Mouse (Mus musculus) left cerebral cortex, adult 9 months (tissue): ENCODE results near the gene Slc25a43.

Experiments used
- DNase-seq, 2 experiments: peaks; one replicate each; pipeline ENCODE4 v3.0.0; 2022; ENCODE audit warnings: low spot score in 2 of 2

Slc25a43 gene

GRCm38 (mm10) chrX:36743503-36744101, at the start of gene Slc25a43:
Gene Slc25a43 (plus strand): TSS chrX:36743659.
- no peak for DNase-seq

GRCm38 (mm10) chrX:36740124-36740951, 3.1 kb upstream of the Slc25a43 start:
- no peak for DNase-seq

GRCm38 (mm10) chrX:36741278-36741677, 2.2 kb upstream of the Slc25a43 start:
- no peak for DNase-seq

- DNase-seq = no peak
Observed at GRCm38 (mm10) chrX:36742744-36743143, 715 bp upstream of the Slc25a43 start.

- peak in 1 of 2 experiments; percentile 54 for DNase-seq
Observed at GRCm38 (mm10) chrX:36744735-36745134, 1.3 kb downstream of the Slc25a43 start.

- DNase-seq = no peak
Observed at GRCm38 (mm10) chrX:36745333-36745732, 1.9 kb downstream of the Slc25a43 start.

- DNase-seq = no peak
Observed at GRCm38 (mm10) chrX:36746789-36747188, 3.3 kb downstream of the Slc25a43 start.

GRCm38 (mm10) chrX:36748573-36748972, 5.1 kb downstream of the Slc25a43 start:
- no peak for DNase-seq

GRCm38 (mm10) chrX:36749281-36749785, 5.9 kb downstream of the Slc25a43 start:
- peak in 1 of 2 experiments; percentile 34 for DNase-seq

- DNase-seq = no peak
Observed at GRCm38 (mm10) chrX:36750591-36750990, 7.1 kb downstream of the Slc25a43 start.

GRCm38 (mm10) chrX:36752586-36752985, 9.1 kb downstream of the Slc25a43 start:
- DNase-seq = no peak

- no peak for DNase-seq
Observed at GRCm38 (mm10) chrX:36757796-36758472, 14.5 kb downstream of the Slc25a43 start.

GRCm38 (mm10) chrX:36758566-36758965, 15.1 kb downstream of the Slc25a43 start:
- DNase-seq = no peak

- DNase-seq = peak in 1 of 2 experiments; percentile 69
Observed at GRCm38 (mm10) chrX:36760946-36761635, 17.6 kb downstream of the Slc25a43 start.

- no peak for DNase-seq
Observed at GRCm38 (mm10) chrX:36762289-36762688, 18.8 kb downstream of the Slc25a43 start.

- DNase-seq = no peak
Observed at GRCm38 (mm10) chrX:36762894-36763293, 19.4 kb downstream of the Slc25a43 start.

GRCm38 (mm10) chrX:36763298-36763933, 20.0 kb downstream of the Slc25a43 start:
- no peak for DNase-seq

GRCm38 (mm10) chrX:36763934-36764317, 20.5 kb downstream of the Slc25a43 start:
- DNase-seq = no peak

- no peak for DNase-seq
Observed at GRCm38 (mm10) chrX:36767386-36767785, 23.9 kb downstream of the Slc25a43 start.

- no peak for DNase-seq
Observed at GRCm38 (mm10) chrX:36772591-36772990, 29.1 kb downstream of the Slc25a43 start.

GRCm38 (mm10) chrX:36775520-36775919, 32.1 kb downstream of the Slc25a43 start:
- DNase-seq = no peak
